Mouse (Mus musculus): ENCODE measurements around the gene Sergef.

The Sergef gene

GRCm38 (mm10) chr7:46540616-46541015 lies 99.0 kb downstream of the Sergef start:
- DNase-seq (ENCODE audit: low spot score) = no peak

GRCm38 (mm10) chr7:46536456-46537097 lies 103.0 kb downstream of the Sergef start:
- no peak for DNase-seq (ENCODE audit: low spot score)

DNA sequence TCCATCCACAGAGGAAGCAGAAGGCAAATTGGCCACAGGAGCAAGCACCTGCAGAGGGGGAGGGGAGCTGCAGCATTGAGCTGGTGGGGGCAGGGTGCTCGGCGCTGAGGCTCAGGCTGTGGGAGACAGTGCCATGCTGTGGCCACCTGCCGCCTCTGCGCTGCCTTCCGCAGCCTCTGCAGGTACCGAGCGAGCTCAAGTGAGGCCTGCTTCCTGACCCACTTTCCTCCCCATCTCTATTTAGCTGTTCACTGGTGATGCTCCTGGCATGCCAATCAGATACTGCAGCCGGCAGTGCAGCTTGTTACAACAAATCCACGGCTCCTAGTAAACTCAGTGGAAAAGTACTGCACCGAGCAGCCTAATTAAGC lies 104.2 kb downstream of the Sergef start:
- no peak for DNase-seq (ENCODE audit: low spot score)

DNA sequence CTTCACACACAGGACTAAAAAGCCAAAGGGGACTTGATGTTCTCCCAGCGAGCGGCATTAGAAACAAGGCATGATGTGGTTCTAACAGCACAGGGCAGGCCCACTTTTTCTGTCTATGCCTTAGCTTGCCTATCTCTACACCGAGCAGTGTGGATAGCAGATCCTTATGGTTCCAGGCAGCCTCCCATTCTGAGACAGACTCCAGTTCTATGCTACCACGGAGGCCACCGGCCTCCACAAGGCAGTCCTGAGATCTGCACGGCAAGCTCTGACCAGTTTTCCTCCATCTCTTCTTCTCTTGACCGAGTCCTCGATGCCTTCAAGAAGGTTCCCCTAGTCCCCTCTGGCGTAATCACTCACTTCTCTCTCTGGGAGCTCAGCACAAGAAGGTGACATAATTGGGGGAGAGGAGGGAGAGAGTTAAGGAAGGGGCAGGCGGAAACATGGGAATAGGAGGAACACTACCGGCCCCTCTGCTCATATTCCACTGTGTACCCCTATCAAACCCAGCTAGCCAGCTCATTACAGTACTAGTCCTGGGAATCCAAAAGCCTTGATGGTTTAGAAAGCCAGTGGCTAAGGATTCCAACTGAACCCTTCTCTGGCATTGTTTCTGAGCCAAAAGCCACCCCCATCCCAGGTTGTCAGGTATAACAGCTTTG lies 104.7 kb downstream of the Sergef start:
- DNase-seq (ENCODE audit: low spot score) = no peak

DNA sequence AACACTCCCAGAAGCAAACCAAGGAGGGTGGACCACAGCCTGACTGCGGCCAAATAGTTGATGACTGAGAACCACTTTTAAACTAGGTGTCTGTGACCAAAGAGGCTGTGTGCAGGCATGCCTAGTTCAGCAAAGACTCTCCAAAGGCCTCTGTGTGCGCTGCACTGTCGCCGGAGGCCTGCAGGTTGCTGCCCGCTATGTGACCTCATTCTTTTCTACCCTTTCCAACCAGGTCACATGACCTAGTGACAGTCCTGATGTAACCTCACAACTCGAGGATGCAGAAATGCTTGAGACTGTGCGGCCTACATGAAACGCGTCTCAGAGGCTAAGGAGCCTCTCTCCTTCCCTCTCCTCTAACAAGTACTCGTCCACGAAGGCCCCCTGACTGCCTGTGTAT lies 106.1 kb downstream of the Sergef start:
- DNase-seq (ENCODE audit: low spot score) = no peak

- no peak for DNase-seq (ENCODE audit: low spot score)
Measured at GRCm38 (mm10) chr7:46531345-46531744, 108.3 kb downstream of the Sergef start.

- no peak for DNase-seq (ENCODE audit: low spot score)
Measured at GRCm38 (mm10) chr7:46529930-46530329, 109.7 kb downstream of the Sergef start.

DNA sequence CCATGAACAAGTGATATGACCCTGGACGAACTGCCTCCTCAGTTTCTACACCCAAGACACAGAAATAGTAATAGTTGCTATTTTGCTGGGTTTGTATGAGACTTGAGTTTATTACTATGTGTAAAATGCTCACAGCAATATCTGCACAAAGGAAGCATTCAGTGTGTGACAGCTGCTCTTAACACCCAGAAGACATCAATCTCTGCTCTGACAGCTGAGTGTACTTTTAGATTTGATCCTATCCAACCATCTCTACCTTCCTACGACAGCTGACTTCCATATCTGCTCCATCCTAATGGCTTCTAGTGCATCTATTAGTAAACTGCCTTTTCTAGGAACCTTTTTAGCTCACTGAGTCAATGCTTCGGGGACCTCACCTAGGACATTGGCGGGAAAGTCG lies 110.3 kb downstream of the Sergef start:
- DNase-seq (ENCODE audit: low spot score) = no peak

- DNase-seq (ENCODE audit: low spot score) = no peak
Measured at GRCm38 (mm10) chr7:46526665-46527154, 112.9 kb downstream of the Sergef start.

GRCm38 (mm10) chr7:46523215-46523614 lies 116.4 kb downstream of the Sergef start:
- no peak for DNase-seq (ENCODE audit: low spot score)

GRCm38 (mm10) chr7:46521794-46522193 lies 117.8 kb downstream of the Sergef start:
- DNase-seq (ENCODE audit: low spot score) = no peak

DNA sequence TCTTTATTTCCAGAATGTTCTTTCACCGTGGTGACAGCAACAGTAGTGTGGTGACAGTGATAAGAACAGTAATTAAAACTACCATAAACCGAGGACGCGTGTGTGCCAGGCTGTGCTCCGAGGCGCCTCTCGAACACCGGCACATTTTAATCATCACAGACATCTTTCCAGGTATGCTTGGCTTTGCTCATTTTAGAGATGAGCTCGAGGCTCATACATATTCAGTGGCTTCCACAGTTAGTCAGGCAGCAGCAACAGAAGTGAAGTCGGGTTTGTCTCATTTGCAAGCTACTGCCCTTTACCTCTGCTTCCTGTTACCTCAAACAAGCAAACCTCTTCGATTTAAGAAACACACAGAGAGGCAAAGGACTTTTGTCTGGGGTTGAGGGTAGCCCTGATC lies 120.5 kb downstream of the Sergef start:
- no peak for DNase-seq (ENCODE audit: low spot score)

DNA sequence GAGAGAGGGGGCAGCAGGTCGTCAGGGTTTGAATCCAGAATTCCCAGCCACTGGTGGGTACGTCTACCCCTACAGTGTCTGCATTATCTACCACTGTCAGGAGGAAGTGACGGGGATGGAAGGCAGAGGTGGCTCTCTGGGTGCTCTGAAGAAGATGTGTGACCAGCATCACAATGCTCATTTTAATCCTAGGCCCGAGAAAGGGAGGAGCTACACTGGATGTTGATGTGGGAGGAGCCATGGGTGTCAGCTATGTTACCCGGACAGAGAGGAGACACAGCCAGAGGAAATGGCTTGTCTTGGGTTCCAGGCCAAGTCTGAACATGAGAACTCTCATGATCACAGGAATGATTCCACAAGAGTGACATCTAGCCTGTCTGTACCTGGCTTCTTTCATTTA lies 122.4 kb downstream of the Sergef start:
- DNase-seq (ENCODE audit: low spot score) = no peak

DNA sequence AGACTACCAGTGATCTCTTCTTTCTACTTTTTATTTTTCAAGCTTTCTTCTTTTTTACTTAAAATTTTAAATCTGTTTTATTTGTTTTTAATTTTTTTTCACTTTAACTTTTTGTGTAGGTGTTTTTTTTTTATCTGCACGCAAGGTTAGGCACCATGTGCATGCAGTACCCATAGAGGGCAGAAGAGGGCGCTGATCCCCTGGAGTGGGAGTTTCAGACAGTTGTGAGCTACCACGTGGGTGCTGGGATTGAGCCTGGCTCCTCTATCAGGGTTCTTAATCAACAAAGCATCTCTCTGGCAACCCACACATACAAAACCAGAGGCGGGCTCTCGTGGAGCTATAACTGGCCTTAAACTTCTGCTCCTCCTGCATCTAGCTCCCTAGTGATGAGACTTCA lies 123.6 kb downstream of the Sergef start:
- DNase-seq (ENCODE audit: low spot score) = no peak

DNA sequence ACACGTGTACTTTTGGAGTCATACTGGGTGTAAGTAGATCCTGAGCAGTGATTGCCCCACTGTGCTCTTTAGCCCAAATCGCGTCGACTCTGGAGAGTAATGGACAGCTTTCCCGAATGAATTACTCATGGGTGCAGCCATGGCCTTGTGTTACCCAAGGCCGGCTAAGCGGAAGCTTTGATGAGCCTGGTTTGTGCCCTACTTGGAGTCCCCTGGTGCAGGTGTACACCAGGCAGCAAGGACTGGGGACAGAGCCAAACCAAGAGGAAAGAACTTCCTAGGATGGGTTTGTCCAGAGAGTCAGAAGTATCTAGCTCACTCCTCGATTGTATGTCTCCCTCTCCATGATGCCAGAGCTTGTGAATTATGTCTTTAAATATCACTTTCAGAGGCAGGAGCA lies 124.6 kb downstream of the Sergef start:
- DNase-seq (ENCODE audit: low spot score) = no peak

DNA sequence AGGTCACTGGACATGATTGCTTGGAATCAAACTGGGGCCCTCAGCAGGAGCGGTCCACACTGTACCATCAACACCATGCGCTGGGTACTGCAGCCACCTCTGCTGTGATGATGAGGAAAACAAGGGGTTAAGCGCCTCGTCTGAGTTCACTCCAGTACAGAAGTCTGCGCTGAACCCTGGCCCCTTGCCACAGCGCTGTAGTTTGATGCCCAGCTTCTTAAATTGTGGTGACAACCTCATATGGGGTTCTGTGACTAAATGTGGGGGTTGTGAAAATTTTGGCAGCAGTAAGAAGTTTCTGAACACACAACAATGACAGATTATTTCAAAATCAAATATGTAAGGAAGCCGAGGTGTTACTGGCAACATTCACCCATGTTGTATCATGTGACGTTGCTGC lies 126.0 kb downstream of the Sergef start:
- no peak for DNase-seq (ENCODE audit: low spot score)

DNA sequence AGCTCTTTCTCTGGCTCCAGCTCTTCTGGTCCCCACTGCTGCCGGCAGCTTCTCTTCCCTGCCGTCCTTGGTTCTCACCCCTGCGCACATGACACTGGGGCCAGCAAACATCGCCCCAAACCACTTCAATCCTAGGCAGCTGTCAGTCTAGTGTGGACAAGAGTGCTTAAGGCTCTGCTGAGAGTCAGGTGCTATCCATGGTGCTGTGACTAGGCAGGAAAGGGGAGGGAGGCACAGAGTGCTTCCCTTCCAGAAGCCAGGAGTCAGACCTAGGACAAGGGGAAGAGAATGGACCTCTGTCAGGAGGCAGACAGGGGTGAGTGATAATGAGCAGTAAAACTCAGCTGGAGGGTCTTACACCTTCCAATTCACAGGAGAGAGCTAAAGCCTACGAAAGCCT lies 126.8 kb downstream of the Sergef start:
- no peak for DNase-seq (ENCODE audit: low spot score)

- DNase-seq (ENCODE audit: low spot score) = no peak
Measured at GRCm38 (mm10) chr7:46510806-46511205, 128.8 kb downstream of the Sergef start.

DNA sequence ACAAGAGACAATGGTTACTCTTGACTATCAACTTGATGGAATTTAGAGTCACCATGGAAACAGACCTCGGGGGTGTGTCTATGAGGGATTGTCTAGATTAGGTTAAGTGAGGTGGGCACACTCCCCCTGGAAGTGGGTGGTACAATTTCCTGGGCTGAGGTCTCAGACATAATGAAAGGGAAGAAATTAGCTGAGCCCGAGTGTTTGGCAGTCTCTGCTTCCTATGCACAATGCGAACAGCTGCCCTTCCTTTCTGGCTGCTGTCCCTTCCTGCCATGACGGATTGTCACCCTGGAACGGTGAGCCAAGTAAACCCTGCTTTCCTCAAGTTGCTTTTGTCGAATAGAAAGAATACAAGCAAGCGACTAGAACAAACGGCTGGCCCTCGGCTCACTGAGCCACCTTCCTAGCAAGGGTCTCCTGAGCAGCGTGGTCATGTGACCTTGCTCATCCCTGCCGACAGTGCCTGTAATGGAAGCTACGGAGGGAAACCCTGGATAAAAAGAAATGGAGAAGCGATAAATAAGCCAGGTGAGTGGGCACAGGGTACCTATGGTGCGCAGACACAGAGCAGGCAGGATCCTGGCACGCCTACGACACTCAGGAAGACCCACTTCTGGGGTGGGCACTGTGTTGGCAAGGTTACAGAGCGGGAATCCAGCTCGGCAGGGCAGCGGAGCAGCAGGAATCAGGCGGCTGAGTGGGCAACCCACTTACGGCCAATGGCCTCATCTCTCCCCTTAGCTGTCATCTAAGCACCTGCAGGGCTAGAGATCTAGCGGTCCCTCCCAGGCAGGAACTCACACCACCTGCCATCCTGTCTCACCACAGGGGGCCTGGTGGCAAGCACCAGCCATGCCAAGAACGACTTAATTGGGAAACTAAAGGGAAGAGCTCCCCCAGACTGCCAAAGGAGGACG lies 130.0 kb downstream of the Sergef start:
- no peak for DNase-seq (ENCODE audit: low spot score)

DNA sequence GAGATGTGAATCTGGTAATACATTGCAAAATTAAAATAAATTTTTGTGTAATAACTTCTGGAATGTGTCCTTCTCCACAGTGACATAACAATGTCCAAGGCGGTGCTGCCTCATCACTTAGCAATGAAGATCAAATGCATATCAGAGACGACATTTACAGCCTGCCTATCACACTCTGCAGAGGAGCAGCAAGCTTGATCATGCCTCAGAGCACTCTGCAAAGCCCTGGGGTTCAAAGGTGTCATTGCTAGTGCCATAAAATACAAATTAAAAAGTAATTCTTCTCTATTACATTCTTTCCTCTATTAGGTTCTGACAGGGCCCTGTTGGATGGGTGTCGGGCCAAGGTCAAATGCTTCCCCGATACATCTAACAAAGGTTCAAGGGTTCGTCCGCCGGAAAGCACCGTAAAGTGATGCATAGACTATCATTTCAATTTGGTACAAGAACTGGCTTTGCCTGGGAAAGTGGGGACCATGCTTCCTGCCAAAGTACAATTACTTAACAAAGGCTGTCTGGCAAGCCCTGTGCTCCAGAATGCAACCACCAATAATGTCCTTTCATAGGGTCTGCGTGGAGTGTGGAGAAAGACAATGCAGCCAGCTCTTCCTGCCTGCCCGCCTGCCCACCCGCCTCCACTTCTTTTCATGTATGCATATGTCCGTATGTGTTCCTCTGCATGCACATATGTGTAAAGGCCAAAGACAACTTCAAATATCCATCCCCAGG lies 130.9 kb downstream of the Sergef start:
- no peak for DNase-seq (ENCODE audit: low spot score)

GRCm38 (mm10) chr7:46504157-46504556 lies 135.4 kb downstream of the Sergef start:
- no peak for DNase-seq (ENCODE audit: low spot score)

GRCm38 (mm10) chr7:46502650-46503049 lies 137.0 kb downstream of the Sergef start:
- DNase-seq (ENCODE audit: low spot score) = no peak

All from adipocyte (in vitro differentiated cells).